Mouse (Mus musculus): ENCODE measurements around the gene Anpep. TPM values are rescaled to one million over a fixed set of nuclear protein-coding genes. Genes with fewer than 3 reads are reported as not detected.

The Anpep gene
- polyA plus RNA-seq, 1 experiment: 5.4 TPM

GRCm38 (mm10) chr7:79867861-79868260 is 7.0 kb upstream of the Anpep start:
- DNase-seq (ENCODE audit: extremely low spot score in 1 of 2, low spot score in 1 of 2): no peak

- no peak for DNase-seq (ENCODE audit: extremely low spot score in 1 of 2, low spot score in 1 of 2)
These were observed 5.6 kb upstream of the Anpep start for GRCm38 (mm10) chr7:79866294-79867000.

GRCm38 (mm10) chr7:79861794-79862193 is 935 bp upstream of the Anpep start:
- no peak for DNase-seq (ENCODE audit: extremely low spot score in 1 of 2, low spot score in 1 of 2)

GRCm38 (mm10) chr7:79858956-79859630 is 1.8 kb downstream of the Anpep start:
- DNase-seq (ENCODE audit: extremely low spot score in 1 of 2, low spot score in 1 of 2): no peak

GRCm38 (mm10) chr7:79858202-79858934 is 2.5 kb downstream of the Anpep start:
- DNase-seq (ENCODE audit: extremely low spot score in 1 of 2, low spot score in 1 of 2): no peak

- DNase-seq (ENCODE audit: extremely low spot score in 1 of 2, low spot score in 1 of 2): no peak
These were observed 4.6 kb downstream of the Anpep start for GRCm38 (mm10) chr7:79856305-79856704.

GRCm38 (mm10) chr7:79847456-79848451 is 13.1 kb downstream of the Anpep start:
- no peak for DNase-seq (ENCODE audit: extremely low spot score in 1 of 2, low spot score in 1 of 2)

GRCm38 (mm10) chr7:79846342-79846741 is 14.5 kb downstream of the Anpep start:
- no peak for DNase-seq (ENCODE audit: extremely low spot score in 1 of 2, low spot score in 1 of 2)

GRCm38 (mm10) chr7:79844090-79844802 is 16.6 kb downstream of the Anpep start:
- DNase-seq (ENCODE audit: extremely low spot score in 1 of 2, low spot score in 1 of 2): no peak

GRCm38 (mm10) chr7:79842163-79842562 is 18.7 kb downstream of the Anpep start:
- no peak for DNase-seq (ENCODE audit: extremely low spot score in 1 of 2, low spot score in 1 of 2)

- DNase-seq (ENCODE audit: extremely low spot score in 1 of 2, low spot score in 1 of 2): no peak
These were observed 23.6 kb downstream of the Anpep start for GRCm38 (mm10) chr7:79837247-79837646.

GRCm38 (mm10) chr7:79835196-79835595 is 25.7 kb downstream of the Anpep start:
- DNase-seq (ENCODE audit: extremely low spot score in 1 of 2, low spot score in 1 of 2): no peak

- DNase-seq (ENCODE audit: extremely low spot score in 1 of 2, low spot score in 1 of 2): no peak
These were observed 27.9 kb downstream of the Anpep start for GRCm38 (mm10) chr7:79832980-79833379.

GRCm38 (mm10) chr7:79831585-79831984 is 29.3 kb downstream of the Anpep start:
- no peak for DNase-seq (ENCODE audit: extremely low spot score in 1 of 2, low spot score in 1 of 2)

GRCm38 (mm10) chr7:79831145-79831544 is 29.7 kb downstream of the Anpep start:
- DNase-seq (ENCODE audit: extremely low spot score in 1 of 2, low spot score in 1 of 2): no peak

- DNase-seq (ENCODE audit: extremely low spot score in 1 of 2, low spot score in 1 of 2): no peak
These were observed 32.5 kb downstream of the Anpep start for GRCm38 (mm10) chr7:79828341-79828740.

GRCm38 (mm10) chr7:79822092-79822695 is 38.7 kb downstream of the Anpep start:
- DNase-seq (ENCODE audit: extremely low spot score in 1 of 2, low spot score in 1 of 2): no peak

GRCm38 (mm10) chr7:79819996-79820395 is 40.9 kb downstream of the Anpep start:
- DNase-seq (ENCODE audit: extremely low spot score in 1 of 2, low spot score in 1 of 2): no peak

- DNase-seq (ENCODE audit: extremely low spot score in 1 of 2, low spot score in 1 of 2): no peak
These were observed 41.3 kb downstream of the Anpep start for GRCm38 (mm10) chr7:79819515-79819914.

All from frontal cortex, adult 2 months (tissue).